Mouse (Mus musculus) cerebellum, adult 2 months (tissue): ENCODE results near the gene Rnf213. TPM values are rescaled to one million over a fixed set of nuclear protein-coding genes. Genes with fewer than 3 reads are reported as not detected.
A peak's percentile ranks its signal among the peaks of the same experiment; 100 is the strongest.

Experiments
- DNase-seq, 2 experiments: peaks; one replicate each; pipeline ENCODE4 v3.0.0; 2021
- H3K27ac ChIP-seq: fragments of 200-500 bp; 2 replicates; pipeline ENCODE4 v1.5.1; 2012; ENCODE audit warnings: low read length, control low read depth, inconsistent platforms; ENCODE audit not compliant: insufficient read depth
- H3K27me3 ChIP-seq: fragments of 200-500 bp; 2 replicates; pipeline ENCODE4 v1.6.1; 2012; ENCODE audit warnings: inconsistent platforms, mild to moderate bottlenecking, low read length, moderate library complexity; ENCODE audit not compliant: control insufficient read depth, insufficient read depth
- H3K4me1 ChIP-seq: fragments of 200-500 bp; 2 replicates; pipeline ENCODE4 v1.6.1; 2011; ENCODE audit warnings: low read length; ENCODE audit not compliant: control insufficient read depth, insufficient read depth
- H3K4me3 ChIP-seq: fragments of 200-500 bp; replicated peaks from 2 replicates; pipeline ENCODE3; 2011; ENCODE audit warnings: mild to moderate bottlenecking, low read depth, low read length, control low read depth; ENCODE audit not compliant: insufficient read depth
- CTCF ChIP-seq: fragments of 200-500 bp; IDR thresholded peaks from 2 replicates; pipeline ENCODE4 v1.5.1; 2011; ENCODE audit warnings: low read depth, mild to moderate bottlenecking, control low read depth, low read length, moderate library complexity, borderline replicate concordance; ENCODE audit not compliant: insufficient read depth
- POLR2A ChIP-seq: fragments of 200-500 bp; IDR thresholded peaks from 2 replicates; pipeline ENCODE4 v1.6.1; 2011; ENCODE audit warnings: low read length, control low read depth, borderline replicate concordance; ENCODE audit not compliant: insufficient read depth
- WGBS: fragments of 180-500 bp; shearing (Covaris S2); methylation state at CpG from one replicate; pipeline ENCODE4 v1.1.7; 2018; 5-methylcytosine and 5-hydroxymethylcytosine counted together
- polyA plus RNA-seq: library from polyadenylated mRNA; depleted of rRNA; stranded (reverse); fragments of >200 nt; gene quantifications from 2 replicates; pipeline ENCODE4 v1.2.3, GENCODE M21; 2012

The Rnf213 gene
- polyA plus RNA-seq, 1 experiment, result 7.5 TPM

- WGBS, result 57% methylated on average over 5 of the region's 5 CpGs
- peak; percentile 56; the same call in 1 of the 2 replicates for TF ChIP-seq CTCF
- TF ChIP-seq POLR2A, result no peak
- Histone ChIP-seq H3K4me3 (no peak overlapping the region), H3K4me1 (no peaks in the 10 kb centered on the region), H3K27me3 (no peaks in the 10 kb centered on the region), H3K27ac (no peak overlapping the region)
- no peak for DNase-seq
Observed at GRCm38 (mm10) chr11:119404627-119405026, 11.7 kb downstream of the Rnf213 start.

DNA sequence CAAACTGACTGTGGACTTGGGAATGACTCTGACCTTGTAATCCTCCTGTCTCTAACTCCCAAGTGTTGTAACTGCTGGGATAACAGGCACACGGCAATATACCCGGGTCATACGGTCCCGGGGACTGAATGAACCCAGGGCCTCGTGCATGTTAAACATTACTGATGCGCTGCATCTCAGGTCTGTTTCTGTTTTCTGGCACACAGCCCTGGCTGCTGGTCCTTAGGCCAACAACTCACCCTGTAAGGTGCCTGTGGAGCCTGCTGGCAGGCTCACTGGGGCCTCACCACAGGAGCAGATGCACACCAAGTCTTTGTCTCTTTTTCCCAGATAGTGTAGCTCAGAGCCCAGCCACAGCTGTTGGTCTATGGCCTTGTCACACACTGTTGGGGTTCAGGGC lies 14.5 kb downstream of the Rnf213 start:
- H3K4me3 ChIP-seq, result no peak overlapping the region
- TF ChIP-seq CTCF, result no peak
- TF ChIP-seq POLR2A, result no peak
- no peaks in the 10 kb centered on the region for H3K27me3 ChIP-seq
- DNase-seq, result no peak
- 73% methylated on average over 6 of the region's 6 CpGs for WGBS
- no peak overlapping the region for H3K27ac ChIP-seq
- H3K4me1 ChIP-seq, result peaks cover 3% of the 10 kb centered on the region; the same call in 1 of the 2 replicates

DNA sequence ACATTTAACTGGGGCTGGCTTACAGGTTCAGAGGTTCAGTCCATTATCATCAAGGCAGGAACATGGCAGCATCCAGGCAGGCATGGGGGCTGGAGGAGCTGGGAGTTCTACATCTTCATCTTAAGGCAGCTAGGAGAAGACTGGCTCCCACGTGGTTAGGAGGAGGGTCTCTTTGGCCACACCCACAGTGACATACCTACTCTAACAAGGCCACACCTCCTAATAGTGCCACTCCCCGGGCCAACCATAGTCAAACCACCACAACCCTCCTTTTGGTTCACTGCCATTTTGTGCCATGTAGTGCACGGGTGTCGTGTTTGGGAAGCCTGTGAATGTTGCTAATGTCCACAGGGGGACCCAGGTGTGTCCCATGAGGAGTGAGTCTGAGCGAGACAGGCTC lies 15.1 kb downstream of the Rnf213 start:
- no peak overlapping the region for H3K4me3 ChIP-seq
- H3K27ac ChIP-seq, result no peak overlapping the region
- WGBS, result 69% methylated on average over 5 of the region's 5 CpGs
- no peaks in the 10 kb centered on the region for H3K27me3 ChIP-seq
- TF ChIP-seq CTCF (no peak), POLR2A (no peak)
- H3K4me1 ChIP-seq, result peaks cover 3% of the 10 kb centered on the region; the same call in 1 of the 2 replicates
- DNase-seq, result no peak

DNA sequence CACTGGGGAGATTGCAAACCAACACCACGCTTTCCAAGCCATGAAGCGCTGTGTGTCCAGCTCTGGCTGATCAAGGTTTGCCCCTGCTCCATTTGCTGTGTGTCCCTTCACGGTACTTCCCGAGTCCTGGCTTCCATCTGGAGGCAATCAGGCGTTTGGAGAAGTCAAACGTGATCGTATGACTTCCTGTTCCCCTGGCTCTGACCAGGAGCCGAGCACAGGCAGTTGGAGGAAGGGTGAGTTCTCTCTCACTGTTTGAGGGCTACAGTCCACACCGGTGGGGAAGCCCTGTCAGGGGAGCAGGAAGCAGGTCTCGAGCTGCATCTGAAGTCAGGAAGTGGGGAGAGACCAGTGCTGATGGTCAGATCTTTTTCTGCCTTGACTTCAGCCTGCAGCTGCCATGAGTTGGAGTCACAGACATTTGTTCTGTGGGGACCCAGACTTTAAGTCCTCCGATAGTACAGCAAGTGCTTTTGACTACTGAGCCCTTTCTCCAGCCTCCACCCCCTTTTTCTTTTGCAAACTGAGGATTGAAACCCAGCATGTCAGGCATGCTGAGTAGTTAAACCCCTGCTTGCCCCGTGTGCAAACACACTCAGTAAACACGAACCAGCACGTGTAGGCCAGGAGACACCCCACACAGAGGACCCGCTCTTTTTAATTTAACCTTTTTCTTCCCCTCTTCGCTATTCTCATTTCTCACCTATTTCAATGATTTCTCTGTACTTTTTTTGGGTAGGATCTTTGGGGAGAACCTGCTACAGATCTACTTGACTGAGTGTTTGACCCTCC lies 26.6 kb downstream of the Rnf213 start:
- H3K27ac ChIP-seq, result no peak overlapping the region
- TF ChIP-seq POLR2A (no peak), CTCF (no peak)
- no peak for DNase-seq
- peaks cover 3% of the 10 kb centered on the region; the same call in 1 of the 2 replicates for H3K4me1 ChIP-seq
- WGBS, result 51% methylated on average over 16 of the region's 16 CpGs
- no peak overlapping the region for H3K4me3 ChIP-seq
- H3K27me3 ChIP-seq, result no peaks in the 10 kb centered on the region

DNA sequence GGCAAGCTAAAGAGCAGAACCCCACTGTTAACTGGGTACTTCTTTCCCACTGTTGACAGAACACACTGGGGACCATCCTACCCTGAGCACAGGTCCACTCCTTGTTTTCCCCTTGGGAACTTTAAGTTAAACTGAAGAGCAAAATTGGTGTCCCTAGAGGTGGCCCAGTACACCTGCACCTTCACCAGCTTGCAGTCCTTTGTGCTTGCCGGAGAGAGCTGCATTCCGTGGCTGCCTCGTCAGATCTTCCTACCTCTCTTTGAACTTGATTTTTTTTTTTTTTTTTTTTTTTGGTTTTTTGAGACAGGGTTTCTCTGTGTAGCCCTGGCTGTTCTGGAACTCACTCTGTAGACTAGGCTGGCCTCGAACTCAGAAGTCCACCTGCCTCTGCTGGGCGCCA lies 27.5 kb downstream of the Rnf213 start:
- H3K27me3 ChIP-seq, result no peaks in the 10 kb centered on the region
- no peak overlapping the region for H3K27ac ChIP-seq
- TF ChIP-seq POLR2A (no peak), CTCF (no peak)
- no peak for DNase-seq
- no peaks in the 10 kb centered on the region for H3K4me1 ChIP-seq
- H3K4me3 ChIP-seq, result no peak overlapping the region
- 93% methylated on average over 5 of the region's 5 CpGs for WGBS

- Histone ChIP-seq H3K27ac (no peak overlapping the region), H3K4me3 (no peak overlapping the region), H3K27me3 (no peaks in the 10 kb centered on the region), H3K4me1 (no peaks in the 10 kb centered on the region; the same call in 1 of the 2 replicates)
- DNase-seq, result no peak
- no peak for TF ChIP-seq CTCF
- TF ChIP-seq POLR2A, result no peak
- 85% methylated on average over 6 of the region's 6 CpGs for WGBS
Observed at GRCm38 (mm10) chr11:119427431-119427830, 34.5 kb downstream of the Rnf213 start.

GRCm38 (mm10) chr11:119427986-119428385 lies 35.1 kb downstream of the Rnf213 start:
- no peak overlapping the region for H3K4me3 ChIP-seq
- WGBS, result 95% methylated on average over 5 of the region's 5 CpGs
- no peak for DNase-seq
- no peak overlapping the region for H3K27ac ChIP-seq
- H3K4me1 ChIP-seq, result no peaks in the 10 kb centered on the region; the same call in 1 of the 2 replicates
- H3K27me3 ChIP-seq, result no peaks in the 10 kb centered on the region
- TF ChIP-seq POLR2A, result no peak
- TF ChIP-seq CTCF, result no peak

- TF ChIP-seq POLR2A (no peak), CTCF (no peak)
- peak; percentile 19 to 21 for DNase-seq
- Histone ChIP-seq H3K27me3 (no peaks in the 10 kb centered on the region), H3K4me1 (no peaks in the 10 kb centered on the region; the same call in 1 of the 2 replicates), H3K4me3 (peak overlapping the region; percentile 57), H3K27ac (no peak overlapping the region)
- WGBS, result 3% methylated on average over 34 of the region's 35 CpGs
Observed at GRCm38 (mm10) chr11:119428649-119429136, 35.8 kb downstream of the Rnf213 start.
